Mouse (Mus musculus): ENCODE results near the gene Hinfp.

GRCm38 (mm10) chr9:44309756-44310155 is 4.3 kb upstream of the Hinfp start:
- no peak for TF ChIP-seq CTCF (IDR thresholded peaks at IDR 0.05; ENCODE audit: low read depth, low read length)
- no peak for TF ChIP-seq POLR2A (IDR thresholded peaks at IDR 0.05; ENCODE audit: extremely low read depth, insufficient read depth, low read length)
